Mouse (Mus musculus) CH12.LX (cell line): ENCODE results near the gene Tmem186. TPM values are rescaled to one million over a fixed set of nuclear protein-coding genes. Genes with fewer than 3 reads are reported as not detected.

Source experiments
- DNase-seq: peaks from one replicate; pipeline ENCODE4 v3.0.0-alpha.2; 2013; ENCODE audit errors: extremely low read depth
- H3K27ac ChIP-seq: 2 replicates; pipeline ENCODE4 v1.5.1; 2012; ENCODE audit warnings: low read depth, mild to moderate bottlenecking, control low read depth, moderate library complexity; ENCODE audit not compliant: insufficient read depth
- H3K27me3 ChIP-seq: replicated peaks from 2 replicates; pipeline ENCODE3; 2012; ENCODE audit warnings: inconsistent platforms
- H3K36me3 ChIP-seq, 2 experiments: replicated peaks in 1 of 2; 2 replicates each; pipeline versions ENCODE3 to v1.6.1; 2012; ENCODE audit warnings: inconsistent platforms in 1 of 2, low read length in 1 of 2, mild to moderate bottlenecking in 1 of 2, mixed read lengths in 1 of 2, moderate library complexity in 1 of 2; ENCODE audit not compliant: control insufficient read depth in 1 of 2, insufficient read depth in 1 of 2
- H3K4me1 ChIP-seq, 2 experiments: 2 replicates each; pipeline ENCODE4 v1.6.1; 2012; ENCODE audit warnings: inconsistent platforms in 1 of 2, moderate library complexity in 1 of 2; ENCODE audit not compliant: insufficient read depth in 2 of 2, control insufficient read depth in 1 of 2
- H3K4me2 ChIP-seq: 2 replicates; pipeline ENCODE4 v1.6.1; 2012; ENCODE audit warnings: low read depth, mild to moderate bottlenecking, control low read depth; ENCODE audit not compliant: poor library complexity, insufficient read depth, severe bottlenecking
- H3K4me3 ChIP-seq, 3 experiments: fragments of 150-350 bp in 1 of 3; sonication (generic) in 1 of 3; replicated peaks in 1 of 3; 2 replicates each; pipeline versions ENCODE3 to v1.5.1; 2011 to 2012; ENCODE audit warnings: low read depth in 2 of 3, low read length in 2 of 3, mild to moderate bottlenecking in 2 of 3, moderate library complexity in 2 of 3, control low read depth in 1 of 3, improper control_type of control experiment in 1 of 3, inconsistent platforms in 1 of 3, mixed read lengths in 1 of 3; ENCODE audit not compliant: poor library complexity in 1 of 3
- H3K79me2 ChIP-seq: replicated peaks from 2 replicates; pipeline ENCODE4 v1.6.1; 2012; ENCODE audit warnings: mild to moderate bottlenecking, moderate library complexity; ENCODE audit not compliant: control insufficient read depth, poor library complexity, insufficient read depth, severe bottlenecking; ENCODE audit errors: extremely low read depth
- H3K9ac ChIP-seq: 2 replicates; pipeline ENCODE4 v1.6.1; 2012; ENCODE audit warnings: low read depth, mild to moderate bottlenecking, control low read depth, moderate library complexity; ENCODE audit not compliant: insufficient read depth
- H3K9me3 ChIP-seq: replicated peaks from 2 replicates; pipeline ENCODE3; 2012; ENCODE audit warnings: low read length, inconsistent platforms, mixed read lengths
- CHD1 ChIP-seq: IDR thresholded peaks from 2 replicates; pipeline ENCODE4 v1.6.1; 2012; ENCODE audit warnings: low read depth, low read length, improper control_type of control experiment, inconsistent platforms
- E2F4 ChIP-seq: IDR thresholded peaks from 2 replicates; pipeline ENCODE4 v1.6.1; 2011; ENCODE audit warnings: low read depth, low read length, improper control_type of control experiment; ENCODE audit not compliant: insufficient replicate concordance
- EP300 ChIP-seq: IDR thresholded peaks from 2 replicates; pipeline ENCODE4 v1.6.1; 2011; ENCODE audit warnings: low read length, improper control_type of control experiment
- ETS1 ChIP-seq: conservative IDR thresholded peaks from 2 replicates; pipeline ENCODE4 v1.6.1; 2012; ENCODE audit warnings: low read depth, mild to moderate bottlenecking, inconsistent platforms, low read length, improper control_type of control experiment, moderate library complexity
- JUND ChIP-seq: conservative IDR thresholded peaks from 2 replicates; pipeline ENCODE4 v1.6.1; 2011; ENCODE audit warnings: low read depth, low read length, improper control_type of control experiment
- MAFK ChIP-seq: IDR thresholded peaks from 2 replicates; pipeline ENCODE4 v1.6.1; 2011; ENCODE audit warnings: low read length, improper control_type of control experiment; ENCODE audit not compliant: insufficient replicate concordance
- MAX ChIP-seq: IDR thresholded peaks from 2 replicates; pipeline ENCODE4 v1.6.1; 2011; ENCODE audit warnings: low read length, improper control_type of control experiment
- MAZ ChIP-seq: IDR thresholded peaks from 2 replicates; pipeline ENCODE4 v1.6.1; 2012; ENCODE audit warnings: low read depth, mild to moderate bottlenecking, inconsistent platforms, low read length, improper control_type of control experiment, moderate library complexity
- MXI1 ChIP-seq: IDR thresholded peaks from 2 replicates; pipeline ENCODE4 v1.6.1; 2011; ENCODE audit warnings: mild to moderate bottlenecking, low read depth, low read length, improper control_type of control experiment
- MYC ChIP-seq: IDR thresholded peaks from 2 replicates; pipeline ENCODE4 v1.6.1; 2011; ENCODE audit warnings: low read depth, mild to moderate bottlenecking, improper control_type of control experiment, low read length
- PAX5 ChIP-seq: IDR thresholded peaks from 2 replicates; pipeline ENCODE4 v1.6.1; 2012; ENCODE audit warnings: low read length, inconsistent platforms, mixed read lengths
- POLR2A ChIP-seq: IDR thresholded peaks from 2 replicates; pipeline ENCODE4 v1.6.1; 2011; ENCODE audit warnings: low read depth, mild to moderate bottlenecking, improper control_type of control experiment, low read length
- RCOR1 ChIP-seq: conservative IDR thresholded peaks from 2 replicates; pipeline ENCODE4 v1.6.1; 2012; ENCODE audit warnings: low read depth, mild to moderate bottlenecking, inconsistent platforms, low read length, improper control_type of control experiment
- SIN3A ChIP-seq: IDR thresholded peaks from 2 replicates; pipeline ENCODE4 v1.6.1; 2012; ENCODE audit warnings: low read length, improper control_type of control experiment, inconsistent platforms
- SMC3 ChIP-seq: IDR thresholded peaks from 2 replicates; pipeline ENCODE4 v1.6.1; 2011; ENCODE audit warnings: low read depth, low read length, improper control_type of control experiment
- TCF12 ChIP-seq: IDR thresholded peaks from 2 replicates; pipeline ENCODE4 v1.6.1; 2014; ENCODE audit warnings: low read depth, mild to moderate bottlenecking, inconsistent platforms, low read length, improper control_type of control experiment
- UBTF ChIP-seq: IDR thresholded peaks from 2 replicates; pipeline ENCODE4 v1.6.1; 2012; ENCODE audit warnings: low read depth, mild to moderate bottlenecking, inconsistent platforms, low read length, improper control_type of control experiment, moderate library complexity
- USF1 ChIP-seq: IDR thresholded peaks from 2 replicates; pipeline ENCODE4 v1.6.1; 2014; ENCODE audit warnings: low read depth, mild to moderate bottlenecking, inconsistent platforms, low read length, improper control_type of control experiment
- ZC3H11A ChIP-seq: IDR thresholded peaks from 2 replicates; pipeline ENCODE4 v1.6.1; 2012; ENCODE audit warnings: low read depth, mild to moderate bottlenecking, inconsistent platforms, low read length, improper control_type of control experiment
- dilution Hi-C: fragments of 300-500 bp; cut with MboI; formaldehyde crosslinking; loops from 2 replicates; pipeline ENCODE4 v1.14.3; 2020; ENCODE audit warnings: low sequenced_read_pairs; ENCODE audit not compliant: extremely low pct_unique_long_range_greater_than_20kb, extremely low pct_ligation_motif_present
- in situ Hi-C: fragments of 300-500 bp; cut with MboI; formaldehyde crosslinking; loops from 3 replicates; pipeline ENCODE4 v1.14.3; 2019; ENCODE audit warnings: low sequenced_read_pairs, low pct_ligation_motif_present, low pct_unique_long_range_greater_than_20kb, mixed read lengths
- polyA plus RNA-seq: library from polyadenylated mRNA; unstranded; fragments of >175 nt; gene quantifications from 2 replicates; pipeline ENCODE4 v1.2.1, GENCODE M21; 2012; ENCODE audit warnings: low read depth; ENCODE audit not compliant: insufficient read length
- total RNA-seq, 2 experiments: library from RNA; depleted of rRNA; stranded (reverse); fragments of 300-350 nt in 1 of 2; fragments of >200 nt in 1 of 2; gene quantifications; 2 replicates each; pipeline ENCODE4 v1.2.3; 2012 to 2014

Tmem186 gene
- total and polyA plus RNA-seq, 3 experiments = 19.7 to 22.2 (median 21.9) TPM

GRCm38 (mm10) chr16:8613447-8613846 is 24.1 kb downstream of the Tmem186 start:
- Histone ChIP-seq H3K27ac (no peak overlapping the region), H3K4me1 (no peaks in the 10 kb centered on the region), H3K27me3 (peaks cover 55% of the 10 kb centered on the region), H3K79me2 (no peaks in the 10 kb centered on the region), H3K4me3 (no peak overlapping the region), H3K9me3 (no peaks in the 10 kb centered on the region)
- dilution Hi-C loops = no loop called here
- in situ Hi-C loops = no loop called here
- TF ChIP-seq ETS1 = no peak
- no peak for TF ChIP-seq MAFK
- TF ChIP-seq UBTF = no peak
- TF ChIP-seq PAX5 = no peak
- TF ChIP-seq MYC = no peak
- no peak for TF ChIP-seq CHD1
- TF ChIP-seq MAX = no peak
- TF ChIP-seq, all 38 proteins: peak for 0
- no peak for DNase-seq
- H3K36me3 ChIP-seq = no peaks in the 10 kb centered on the region
- no peak overlapping the region for H3K9ac ChIP-seq
- H3K4me2 ChIP-seq = no peak overlapping the region

- Histone ChIP-seq H3K4me2 (no peak overlapping the region), H3K9ac (no peak overlapping the region), H3K79me2 (no peaks in the 10 kb centered on the region), H3K4me3 (no peak overlapping the region), H3K9me3 (no peaks in the 10 kb centered on the region), H3K4me1 (no peaks in the 10 kb centered on the region), H3K27me3 (peaks cover 58% of the 10 kb centered on the region), H3K27ac (no peak overlapping the region), H3K36me3 (no peaks in the 10 kb centered on the region)
- in situ Hi-C loops = no loop called here
- no peak for DNase-seq
- no peak for TF ChIP-seq MAX
- TF ChIP-seq E2F4 = no peak
- no peak for TF ChIP-seq ZC3H11A
- TF ChIP-seq CHD1 = no peak
- TF ChIP-seq POLR2A = no peak
- TF ChIP-seq MXI1 = no peak
- TF ChIP-seq MAZ = no peak
- no peak for TF ChIP-seq JUND
- no peak for TF ChIP-seq USF1
- no peak for TF ChIP-seq SIN3A
- no peak for TF ChIP-seq SMC3
- no peak for TF ChIP-seq UBTF
- no peak for TF ChIP-seq EP300
- TF ChIP-seq ETS1 = no peak
- no peak for TF ChIP-seq TCF12
- TF ChIP-seq RCOR1 = no peak
- dilution Hi-C loops = no loop called here
Measured at GRCm38 (mm10) chr16:8613039-8613438, 24.5 kb downstream of the Tmem186 start.
